Mouse (Mus musculus) hindbrain, embryonic 12.5 days (tissue): ENCODE results near the gene Grsf1. TPM values are rescaled to one million over a fixed set of nuclear protein-coding genes. Genes with fewer than 3 reads are reported as not detected.

Source experiments
- ATAC-seq: fragments of 200-750 bp; cut with Nextera tagmentation; 2 replicates; pipeline ENCODE4 v1.8.0; 2017; ENCODE audit warnings: moderate TSS enrichment; ENCODE audit not compliant: low FRiP score
- H3K27ac ChIP-seq: fragments of 300-500 bp; sonication (generic); 2 replicates; pipeline ENCODE4 v1.5.1; 2016; ENCODE audit warnings: mild to moderate bottlenecking
- H3K27me3 ChIP-seq: fragments of 300-500 bp; sonication (generic); 2 replicates; pipeline ENCODE4 v1.6.1; 2016; ENCODE audit warnings: mild to moderate bottlenecking
- H3K36me3 ChIP-seq: fragments of 300-500 bp; sonication (generic); 2 replicates; pipeline ENCODE4 v1.6.1; 2016; ENCODE audit warnings: mild to moderate bottlenecking
- H3K4me1 ChIP-seq: fragments of 300-500 bp; sonication (generic); 2 replicates; pipeline ENCODE4 v1.6.1; 2016
- H3K4me2 ChIP-seq: fragments of 300-500 bp; sonication (generic); replicated peaks from 2 replicates; pipeline ENCODE4 v1.6.1; 2016; ENCODE audit warnings: mild to moderate bottlenecking
- H3K4me3 ChIP-seq: fragments of 300-500 bp; sonication (generic); 2 replicates; pipeline ENCODE4 v1.5.1; 2016; ENCODE audit warnings: mild to moderate bottlenecking
- H3K9ac ChIP-seq: fragments of 300-500 bp; sonication (generic); 2 replicates; pipeline ENCODE4 v1.6.1; 2016; ENCODE audit warnings: mild to moderate bottlenecking, moderate library complexity
- H3K9me3 ChIP-seq: fragments of 300-500 bp; sonication (generic); replicated peaks from 2 replicates; pipeline ENCODE4 v1.6.1; 2016; ENCODE audit warnings: mild to moderate bottlenecking
- WGBS: fragments of 180-500 bp; shearing (Covaris S2); methylation state at CpG from one replicate; pipeline ENCODE4 v1.1.7; 2016; 5-methylcytosine and 5-hydroxymethylcytosine counted together
- polyA plus RNA-seq: library from polyadenylated mRNA; unstranded; fragments of >200 nt; fragmentation: Nextera tagmentation; extraction: Ambion mirVana; gene quantifications from 2 replicates; pipeline ENCODE4 v1.2.1, GENCODE M21; 2016

Gene Grsf1
- polyA plus RNA-seq, 1 experiment from 2014 or later: 88.9 TPM

- no peak overlapping the region for H3K27ac ChIP-seq
- H3K4me2 ChIP-seq: no peak overlapping the region
- no peaks in the 10 kb centered on the region for H3K27me3 ChIP-seq
- no peaks in the 10 kb centered on the region for H3K9me3 ChIP-seq
- no peaks in the 10 kb centered on the region for H3K4me1 ChIP-seq
- no peak overlapping the region for H3K4me3 ChIP-seq
- H3K9ac ChIP-seq: no peak overlapping the region
- no peak for ATAC-seq
- H3K36me3 ChIP-seq: peaks cover 85% of the 10 kb centered on the region
- 88% methylated on average over 2 of the region's 2 CpGs for WGBS
These were observed 31.1 kb downstream of the Grsf1 start for GRCm38 (mm10) chr5:88644901-88645300.

GRCm38 (mm10) chr5:88643491-88643890, 32.5 kb downstream of the Grsf1 start:
- Histone ChIP-seq H3K9me3 (no peaks in the 10 kb centered on the region), H3K4me3 (no peak overlapping the region), H3K4me2 (no peak overlapping the region), H3K9ac (no peak overlapping the region), H3K36me3 (peaks cover 80% of the 10 kb centered on the region), H3K27me3 (no peaks in the 10 kb centered on the region), H3K27ac (no peak overlapping the region), H3K4me1 (no peaks in the 10 kb centered on the region)
- no peak for ATAC-seq
- WGBS: 93% methylated on average over 9 of the region's 9 CpGs

GRCm38 (mm10) chr5:88642786-88643185, 33.2 kb downstream of the Grsf1 start:
- 87% methylated on average over 9 of the region's 9 CpGs for WGBS
- no peaks in the 10 kb centered on the region for H3K9me3 ChIP-seq
- no peaks in the 10 kb centered on the region for H3K27me3 ChIP-seq
- H3K4me1 ChIP-seq: no peaks in the 10 kb centered on the region
- peaks cover 74% of the 10 kb centered on the region for H3K36me3 ChIP-seq
- H3K9ac ChIP-seq: no peak overlapping the region
- H3K27ac ChIP-seq: no peak overlapping the region
- H3K4me2 ChIP-seq: no peak overlapping the region
- H3K4me3 ChIP-seq: no peak overlapping the region
- ATAC-seq: no peak

- no peak overlapping the region for H3K27ac ChIP-seq
- H3K4me1 ChIP-seq: no peaks in the 10 kb centered on the region
- H3K27me3 ChIP-seq: no peaks in the 10 kb centered on the region
- H3K9me3 ChIP-seq: no peaks in the 10 kb centered on the region
- H3K4me3 ChIP-seq: no peak overlapping the region
- H3K9ac ChIP-seq: no peak overlapping the region
- 80% methylated on average over 5 of the region's 5 CpGs for WGBS
- H3K36me3 ChIP-seq: peaks cover 73% of the 10 kb centered on the region
- no peak for ATAC-seq
- H3K4me2 ChIP-seq: no peak overlapping the region
These were observed 41.9 kb downstream of the Grsf1 start for GRCm38 (mm10) chr5:88634076-88634475.

GRCm38 (mm10) chr5:88632463-88632862, 43.5 kb downstream of the Grsf1 start:
- H3K4me1 ChIP-seq: no peaks in the 10 kb centered on the region
- no peaks in the 10 kb centered on the region for H3K27me3 ChIP-seq
- no peak overlapping the region for H3K9ac ChIP-seq
- WGBS: 75% methylated on average over 9 of the region's 9 CpGs
- no peak overlapping the region for H3K27ac ChIP-seq
- H3K4me2 ChIP-seq: no peak overlapping the region
- H3K4me3 ChIP-seq: no peak overlapping the region
- no peaks in the 10 kb centered on the region for H3K9me3 ChIP-seq
- peaks cover 83% of the 10 kb centered on the region for H3K36me3 ChIP-seq
- ATAC-seq: no peak

- Histone ChIP-seq H3K9ac (no peak overlapping the region), H3K4me3 (no peak overlapping the region), H3K9me3 (no peaks in the 10 kb centered on the region), H3K27ac (no peak overlapping the region), H3K4me2 (no peak overlapping the region), H3K36me3 (peaks cover 77% of the 10 kb centered on the region), H3K4me1 (no peaks in the 10 kb centered on the region), H3K27me3 (no peaks in the 10 kb centered on the region)
- ATAC-seq: no peak
- 87% methylated on average over 5 of the region's 5 CpGs for WGBS
These were observed 44.4 kb downstream of the Grsf1 start for GRCm38 (mm10) chr5:88631545-88631944.

GRCm38 (mm10) chr5:88630883-88631282, 45.1 kb downstream of the Grsf1 start:
- no peaks in the 10 kb centered on the region for H3K27me3 ChIP-seq
- no peaks in the 10 kb centered on the region for H3K9me3 ChIP-seq
- H3K36me3 ChIP-seq: peaks cover 80% of the 10 kb centered on the region
- no peak overlapping the region for H3K9ac ChIP-seq
- no peak overlapping the region for H3K4me2 ChIP-seq
- no peak overlapping the region for H3K4me3 ChIP-seq
- no peak for ATAC-seq
- no peak overlapping the region for H3K27ac ChIP-seq
- no peaks in the 10 kb centered on the region for H3K4me1 ChIP-seq
- 73% methylated on average over 3 of the region's 3 CpGs for WGBS

- no peak overlapping the region for H3K4me2 ChIP-seq
- WGBS: 92% methylated on average over 8 of the region's 8 CpGs
- no peaks in the 10 kb centered on the region for H3K4me1 ChIP-seq
- H3K27ac ChIP-seq: no peak overlapping the region
- no peak for ATAC-seq
- H3K36me3 ChIP-seq: peaks cover 76% of the 10 kb centered on the region
- H3K4me3 ChIP-seq: no peak overlapping the region
- no peak overlapping the region for H3K9ac ChIP-seq
- no peaks in the 10 kb centered on the region for H3K27me3 ChIP-seq
- H3K9me3 ChIP-seq: no peaks in the 10 kb centered on the region
These were observed 46.0 kb downstream of the Grsf1 start for GRCm38 (mm10) chr5:88629987-88630386.

GRCm38 (mm10) chr5:88629125-88629524, 46.8 kb downstream of the Grsf1 start:
- peaks cover 69% of the 10 kb centered on the region for H3K36me3 ChIP-seq
- WGBS: 77% methylated on average over 11 of the region's 11 CpGs
- H3K4me3 ChIP-seq: no peak overlapping the region
- H3K27ac ChIP-seq: no peak overlapping the region
- H3K9me3 ChIP-seq: no peaks in the 10 kb centered on the region
- no peak overlapping the region for H3K9ac ChIP-seq
- no peaks in the 10 kb centered on the region for H3K4me1 ChIP-seq
- no peak for ATAC-seq
- no peaks in the 10 kb centered on the region for H3K27me3 ChIP-seq
- no peak overlapping the region for H3K4me2 ChIP-seq

GRCm38 (mm10) chr5:88627545-88627944, 48.4 kb downstream of the Grsf1 start:
- H3K4me3 ChIP-seq: no peak overlapping the region
- no peak overlapping the region for H3K4me2 ChIP-seq
- ATAC-seq: no peak
- no peaks in the 10 kb centered on the region for H3K9me3 ChIP-seq
- H3K4me1 ChIP-seq: no peaks in the 10 kb centered on the region
- no peaks in the 10 kb centered on the region for H3K27me3 ChIP-seq
- peaks cover 56% of the 10 kb centered on the region for H3K36me3 ChIP-seq
- no peak overlapping the region for H3K27ac ChIP-seq
- H3K9ac ChIP-seq: no peak overlapping the region
- 92% methylated on average over 4 of the region's 4 CpGs for WGBS

GRCm38 (mm10) chr5:88616988-88617387, 59.0 kb downstream of the Grsf1 start:
- no peaks in the 10 kb centered on the region for H3K4me1 ChIP-seq
- no peak overlapping the region for H3K4me2 ChIP-seq
- H3K4me3 ChIP-seq: no peak overlapping the region
- 85% methylated on average over 4 of the region's 4 CpGs for WGBS
- peaks cover 62% of the 10 kb centered on the region for H3K36me3 ChIP-seq
- no peak for ATAC-seq
- no peaks in the 10 kb centered on the region for H3K27me3 ChIP-seq
- no peak overlapping the region for H3K27ac ChIP-seq
- H3K9me3 ChIP-seq: no peaks in the 10 kb centered on the region
- no peak overlapping the region for H3K9ac ChIP-seq

GRCm38 (mm10) chr5:88614129-88614528, 61.8 kb downstream of the Grsf1 start:
- Histone ChIP-seq H3K27ac (no peak overlapping the region), H3K4me1 (no peaks in the 10 kb centered on the region), H3K4me3 (no peak overlapping the region), H3K9ac (no peak overlapping the region), H3K4me2 (no peak overlapping the region), H3K27me3 (no peaks in the 10 kb centered on the region), H3K36me3 (peaks cover 48% of the 10 kb centered on the region), H3K9me3 (no peaks in the 10 kb centered on the region)
- 90% methylated on average over 1 of the region's 1 CpGs for WGBS
- no peak for ATAC-seq
